Mouse (Mus musculus) heart, postnatal 0 days (tissue): ENCODE results near the gene Gosr2.

Experiments used
- CTCF ChIP-seq: IDR thresholded peaks from 2 replicates; pipeline ENCODE4 v1.5.1; 2016; ENCODE audit warnings: antibody characterized with exemption, control low read depth, low read depth
- EP300 ChIP-seq: IDR thresholded peaks from 2 replicates; pipeline ENCODE4 v1.6.1; 2016; ENCODE audit warnings: antibody characterized with exemption, low read depth

GRCm38 (mm10) chr11:103658189-103658588, 39.5 kb downstream of the Gosr2 start:
- no peak for TF ChIP-seq EP300
- TF ChIP-seq CTCF, result no peak
